Mouse (Mus musculus): ENCODE data around the gene Tyw3. TPM values are rescaled to one million over a fixed set of nuclear protein-coding genes. Genes with fewer than 3 reads are reported as not detected.

The Tyw3 gene
- polyA plus RNA-seq, 1 experiment from 2014 or later = 11.5 TPM

DNA sequence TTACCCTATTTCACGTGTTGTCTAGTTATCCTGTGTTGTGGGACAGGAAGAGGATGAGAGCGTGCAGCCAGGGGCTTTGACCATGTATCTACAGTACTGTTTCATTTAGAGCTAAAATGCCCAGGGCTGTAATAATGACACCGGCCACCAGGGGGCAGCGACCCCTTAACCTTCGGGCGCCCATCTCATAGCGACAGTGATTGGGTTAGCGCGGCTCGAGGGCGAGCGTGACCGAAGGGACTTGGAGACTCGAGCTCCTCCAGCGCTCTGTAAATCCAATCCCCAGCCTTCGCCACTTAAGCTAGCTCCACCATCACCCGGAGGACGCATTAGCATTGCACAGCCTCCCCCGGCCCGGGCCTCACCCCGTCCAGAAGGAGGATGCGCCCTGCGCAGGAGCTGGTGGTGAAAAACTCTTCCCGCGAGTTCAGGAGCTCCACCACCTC, 393 bp downstream of the Tyw3 start, which contains the start of gene Cryz:
TSS of gene Cryz (plus strand) at position 224 of the 446 bp plus-strand sequence.
- Histone ChIP-seq H3K4me2 (peak within 1 kb of the TSS; percentile 80), H3K9me3 (no peaks in the 10 kb centered on the region), H3K4me1 (peaks cover 6% of the 10 kb centered on the region), H3K27ac (peak within 1 kb of the TSS; percentile 94), H3K4me3 (replicated peaks) (peak within 1 kb of the TSS; percentile 81), H3K36me3 (peaks cover 13% of the 10 kb centered on the region; the same call in 1 of the 2 replicates), H3K27me3 (replicated peaks) (no peaks in the 10 kb centered on the region), H3K9ac (peak within 1 kb of the TSS; percentile 71)
- under 1% methylated on average over 25 of the region's 25 CpGs for WGBS
- peak; percentile 82 for ATAC-seq (ENCODE audit: insufficient read depth, low FRiP score, low read depth)

DNA sequence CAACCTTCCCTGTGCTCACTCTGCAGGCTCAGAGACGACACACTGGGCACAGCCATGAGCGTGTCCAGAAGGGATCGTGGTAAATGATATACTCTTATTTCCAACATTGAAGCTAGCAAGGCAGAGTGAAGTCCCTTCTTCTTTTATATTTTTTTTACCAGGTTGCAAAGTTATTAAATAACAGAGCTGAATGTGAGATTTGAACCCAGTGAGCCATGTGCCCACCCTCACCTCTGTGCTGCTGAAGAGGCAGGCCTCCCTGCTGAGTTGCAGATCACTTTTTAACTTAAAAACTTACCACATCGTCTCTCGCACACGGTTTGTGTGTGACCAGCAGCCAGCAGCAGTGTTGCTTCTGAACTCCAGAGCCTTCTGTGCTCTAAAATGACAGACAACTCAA, 2.7 kb downstream of the Tyw3 start:
- Histone ChIP-seq H3K9ac (no peak overlapping the region), H3K27me3 (replicated peaks) (no peaks in the 10 kb centered on the region), H3K27ac (no peak overlapping the region), H3K4me3 (replicated peaks) (no peak overlapping the region), H3K4me1 (peaks cover 6% of the 10 kb centered on the region), H3K4me2 (no peak overlapping the region), H3K36me3 (peaks cover 15% of the 10 kb centered on the region; the same call in 1 of the 2 replicates), H3K9me3 (no peaks in the 10 kb centered on the region)
- 91% methylated on average over 6 of the region's 6 CpGs for WGBS
- ATAC-seq (ENCODE audit: insufficient read depth, low FRiP score, low read depth) = no peak

DNA sequence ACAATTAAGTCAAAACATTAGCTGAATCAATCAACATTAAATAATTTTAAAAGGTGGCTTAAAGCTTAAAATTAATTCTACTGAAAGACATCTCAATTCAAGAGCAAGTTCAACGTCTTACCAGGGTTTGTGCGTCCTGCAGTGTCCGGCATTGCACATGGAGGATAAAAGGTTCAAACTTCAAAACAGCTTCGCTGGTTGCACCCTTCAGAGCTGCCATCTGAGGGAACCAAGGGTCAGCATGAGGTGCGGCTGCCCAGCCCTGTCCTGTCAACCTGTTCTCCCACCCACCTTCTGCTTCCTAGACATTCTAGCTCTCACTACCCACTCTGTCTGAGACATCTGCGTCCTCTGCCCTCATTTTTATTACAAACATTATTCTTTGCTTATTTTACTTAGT, 3.3 kb downstream of the Tyw3 start:
- H3K27me3 ChIP-seq (replicated peaks) = no peaks in the 10 kb centered on the region
- peaks cover 15% of the 10 kb centered on the region; the same call in 1 of the 2 replicates for H3K36me3 ChIP-seq
- no peak for ATAC-seq (ENCODE audit: insufficient read depth, low FRiP score, low read depth)
- H3K9me3 ChIP-seq = no peaks in the 10 kb centered on the region
- no peak overlapping the region for H3K4me2 ChIP-seq
- no peak overlapping the region for H3K4me3 ChIP-seq (replicated peaks)
- WGBS = 91% methylated on average over 6 of the region's 6 CpGs
- no peak overlapping the region for H3K9ac ChIP-seq
- H3K4me1 ChIP-seq = peaks cover 6% of the 10 kb centered on the region
- H3K27ac ChIP-seq = no peak overlapping the region

DNA sequence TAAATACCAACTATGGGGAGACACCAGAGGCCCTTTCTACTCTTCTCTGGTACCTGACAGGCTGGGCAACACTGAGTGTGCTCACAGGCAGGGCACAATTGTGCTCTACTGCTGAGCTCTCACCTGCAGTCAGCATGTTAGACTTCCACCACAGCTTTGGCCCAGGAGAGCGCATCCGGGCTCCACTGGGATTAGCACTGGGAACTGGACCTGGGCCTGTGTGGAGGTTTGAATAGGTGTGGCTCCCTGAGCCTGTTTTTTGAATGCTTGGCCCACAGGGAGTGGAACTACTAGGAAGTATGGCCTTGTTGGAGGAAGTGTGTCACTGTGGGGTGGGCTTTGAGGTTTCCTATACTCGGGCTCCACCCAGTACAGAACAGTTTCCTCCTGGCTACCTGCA, 5.3 kb downstream of the Tyw3 start:
- peaks cover 15% of the 10 kb centered on the region; the same call in 1 of the 2 replicates for H3K36me3 ChIP-seq
- ATAC-seq (ENCODE audit: insufficient read depth, low FRiP score, low read depth) = no peak

GRCm38 (mm10) chr3:154590971-154591370, 5.9 kb downstream of the Tyw3 start:
- H3K9ac ChIP-seq = no peak overlapping the region
- ATAC-seq (ENCODE audit: insufficient read depth, low FRiP score, low read depth) = no peak
- no peak overlapping the region for H3K4me2 ChIP-seq
- no peak overlapping the region for H3K27ac ChIP-seq
- no peaks in the 10 kb centered on the region for H3K4me1 ChIP-seq
- no peaks in the 10 kb centered on the region for H3K9me3 ChIP-seq
- no peaks in the 10 kb centered on the region for H3K27me3 ChIP-seq (replicated peaks)
- 88% methylated on average over 5 of the region's 5 CpGs for WGBS
- H3K4me3 ChIP-seq (replicated peaks) = no peak overlapping the region
- peaks cover 15% of the 10 kb centered on the region for H3K36me3 ChIP-seq

More for the DNA sequence above, 5.3 kb downstream of the Tyw3 start:
- no peaks in the 10 kb centered on the region for H3K27me3 ChIP-seq (replicated peaks)
- H3K4me1 ChIP-seq = peaks cover 2% of the 10 kb centered on the region; the same call in 1 of the 2 replicates
- no peak overlapping the region for H3K9ac ChIP-seq
- H3K4me2 ChIP-seq = no peak overlapping the region
- H3K4me3 ChIP-seq (replicated peaks) = no peak overlapping the region
- H3K9me3 ChIP-seq = no peaks in the 10 kb centered on the region
- no peak overlapping the region for H3K27ac ChIP-seq
- 87% methylated on average over 3 of the region's 3 CpGs for WGBS

DNA sequence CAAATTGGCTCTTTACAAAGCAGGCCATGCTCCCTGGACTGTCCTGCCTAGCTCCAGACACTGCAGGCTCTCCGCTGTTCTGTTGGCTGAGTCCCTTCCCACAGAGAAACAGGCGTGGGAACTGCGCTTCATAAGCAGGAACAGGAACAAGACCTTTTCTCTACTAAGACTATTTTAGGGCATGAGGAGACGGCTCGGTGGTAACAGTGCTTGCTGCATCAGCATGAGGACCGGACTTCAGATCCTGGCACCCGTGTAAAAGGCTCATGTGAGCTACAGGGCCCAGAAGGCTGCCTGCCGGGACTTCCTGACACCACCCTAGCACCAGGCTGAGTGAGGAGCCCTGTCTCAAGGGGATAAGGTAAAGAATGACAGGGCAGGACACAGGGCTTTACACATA, 12.6 kb downstream of the Tyw3 start:
- Histone ChIP-seq H3K4me3 (replicated peaks) (no peak overlapping the region), H3K4me2 (no peak overlapping the region), H3K27me3 (replicated peaks) (no peaks in the 10 kb centered on the region), H3K36me3 (peaks cover 11% of the 10 kb centered on the region), H3K9ac (no peak overlapping the region), H3K27ac (no peak overlapping the region), H3K9me3 (no peaks in the 10 kb centered on the region), H3K4me1 (no peaks in the 10 kb centered on the region)
- ATAC-seq (ENCODE audit: insufficient read depth, low FRiP score, low read depth) = no peak
- WGBS = 85% methylated on average over 8 of the region's 8 CpGs

DNA sequence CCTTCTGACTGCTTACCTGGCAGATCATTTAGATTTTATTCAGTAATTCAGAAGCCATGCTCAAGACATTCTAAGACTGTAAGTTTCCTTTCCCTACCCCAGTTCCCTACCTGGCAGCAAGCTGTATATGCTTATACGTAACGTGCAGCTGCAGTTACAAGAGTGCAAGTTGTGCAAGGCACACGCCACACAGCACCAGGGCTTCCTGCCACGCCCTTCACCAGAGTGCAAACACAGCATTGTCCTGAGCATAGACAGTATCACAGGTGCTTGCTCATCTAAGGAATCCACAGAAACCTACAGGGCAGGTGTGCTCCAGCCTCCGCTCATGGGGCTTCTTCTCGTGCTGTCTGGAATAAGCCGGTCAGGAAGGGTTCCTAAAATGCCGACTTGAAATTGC, 19.0 kb downstream of the Tyw3 start:
- H3K9me3 ChIP-seq = no peaks in the 10 kb centered on the region
- no peak for ATAC-seq (ENCODE audit: insufficient read depth, low FRiP score, low read depth)
- H3K4me1 ChIP-seq = no peaks in the 10 kb centered on the region
- 85% methylated on average over 8 of the region's 8 CpGs for WGBS
- no peak overlapping the region for H3K27ac ChIP-seq
- H3K9ac ChIP-seq = no peak overlapping the region
- no peak overlapping the region for H3K4me3 ChIP-seq (replicated peaks)
- no peaks in the 10 kb centered on the region for H3K27me3 ChIP-seq (replicated peaks)
- no peak overlapping the region for H3K4me2 ChIP-seq
- H3K36me3 ChIP-seq = peaks cover 3% of the 10 kb centered on the region; the same call in 1 of the 2 replicates

GRCm38 (mm10) chr3:154573666-154574065, 23.2 kb downstream of the Tyw3 start:
- no peak for ATAC-seq (ENCODE audit: insufficient read depth, low FRiP score, low read depth)
- 47% methylated on average over 6 of the region's 6 CpGs for WGBS

DNA sequence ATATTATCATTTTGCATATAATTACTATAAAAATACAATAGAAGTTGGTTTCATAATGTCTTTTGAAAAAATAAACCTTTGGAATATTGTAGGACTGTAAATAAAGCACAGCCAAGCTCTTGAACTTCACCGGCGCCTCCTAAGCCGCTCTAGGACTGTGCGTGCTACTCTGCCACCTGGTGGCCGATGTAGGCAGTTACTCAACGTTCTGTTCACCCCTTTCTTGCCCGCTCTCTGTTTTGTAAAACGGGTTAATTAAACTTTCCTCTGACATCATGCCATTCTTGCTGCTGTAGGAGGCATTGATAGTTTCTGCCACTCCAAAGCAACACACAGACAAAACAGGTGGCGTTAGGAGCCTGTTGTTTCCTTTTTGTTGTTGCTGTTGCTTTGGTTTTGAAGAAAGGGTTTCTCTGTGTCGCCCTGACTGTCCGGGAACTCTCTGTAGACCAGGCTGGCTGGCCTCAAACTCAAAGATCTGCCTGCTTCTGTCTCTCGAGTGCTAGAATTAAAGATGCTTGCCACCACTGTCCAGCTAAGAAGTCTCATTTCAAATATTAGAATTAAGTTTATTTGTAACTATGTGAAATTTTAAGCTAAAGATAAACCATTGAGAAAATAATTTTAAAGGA, 24.4 kb downstream of the Tyw3 start:
- WGBS = 12% methylated on average over 12 of the region's 12 CpGs
- ATAC-seq (ENCODE audit: insufficient read depth, low FRiP score, low read depth) = peak; percentile 79
- no peak overlapping the region for H3K27ac ChIP-seq
- no peaks in the 10 kb centered on the region for H3K4me1 ChIP-seq
- peaks cover 14% of the 10 kb centered on the region for H3K27me3 ChIP-seq (replicated peaks)
- H3K4me3 ChIP-seq (replicated peaks) = no peak overlapping the region
- no peak overlapping the region for H3K4me2 ChIP-seq
- no peaks in the 10 kb centered on the region for H3K9me3 ChIP-seq
- H3K36me3 ChIP-seq = no peaks in the 10 kb centered on the region
- no peak overlapping the region for H3K9ac ChIP-seq

More at GRCm38 (mm10) chr3:154573666-154574065, 23.2 kb downstream of the Tyw3 start:
- H3K9me3 ChIP-seq = no peaks in the 10 kb centered on the region
- no peak overlapping the region for H3K4me3 ChIP-seq (replicated peaks)
- H3K9ac ChIP-seq = no peak overlapping the region
- H3K27me3 ChIP-seq (replicated peaks) = peaks cover 12% of the 10 kb centered on the region
- H3K4me1 ChIP-seq = no peaks in the 10 kb centered on the region
- no peak overlapping the region for H3K4me2 ChIP-seq
- no peak overlapping the region for H3K27ac ChIP-seq
- H3K36me3 ChIP-seq = no peaks in the 10 kb centered on the region

DNA sequence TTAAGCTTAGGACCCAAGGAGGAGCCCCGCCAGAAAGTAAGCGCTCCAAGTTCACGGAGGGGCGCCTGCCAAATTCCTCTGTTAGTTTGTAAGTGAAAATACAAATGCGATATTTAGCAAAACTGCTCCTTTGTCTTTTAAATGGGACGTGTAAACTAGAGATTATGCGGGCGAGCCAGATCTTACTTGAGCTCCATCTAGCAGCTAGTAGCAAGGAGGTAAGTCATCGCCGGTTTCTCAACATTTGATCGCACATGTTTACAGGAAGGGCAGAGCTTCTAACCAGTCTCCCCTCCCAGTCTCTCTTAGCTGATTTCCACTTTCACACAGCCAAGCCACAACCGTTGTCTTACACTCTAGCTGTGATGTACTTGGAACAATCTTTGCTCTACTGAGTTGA, 26.1 kb downstream of the Tyw3 start:
- WGBS = 6% methylated on average over 12 of the region's 12 CpGs
- Histone ChIP-seq H3K36me3 (no peaks in the 10 kb centered on the region), H3K27ac (no peak overlapping the region), H3K4me2 (peak overlapping the region; percentile 31), H3K27me3 (replicated peaks) (peaks cover 17% of the 10 kb centered on the region), H3K4me1 (no peaks in the 10 kb centered on the region), H3K9ac (no peak overlapping the region), H3K4me3 (replicated peaks) (0 out of 2 replicates have a peak overlapping the region, but pooled peaks have one; percentile 5), H3K9me3 (no peaks in the 10 kb centered on the region)
- ATAC-seq (ENCODE audit: insufficient read depth, low FRiP score, low read depth) = no peak

DNA sequence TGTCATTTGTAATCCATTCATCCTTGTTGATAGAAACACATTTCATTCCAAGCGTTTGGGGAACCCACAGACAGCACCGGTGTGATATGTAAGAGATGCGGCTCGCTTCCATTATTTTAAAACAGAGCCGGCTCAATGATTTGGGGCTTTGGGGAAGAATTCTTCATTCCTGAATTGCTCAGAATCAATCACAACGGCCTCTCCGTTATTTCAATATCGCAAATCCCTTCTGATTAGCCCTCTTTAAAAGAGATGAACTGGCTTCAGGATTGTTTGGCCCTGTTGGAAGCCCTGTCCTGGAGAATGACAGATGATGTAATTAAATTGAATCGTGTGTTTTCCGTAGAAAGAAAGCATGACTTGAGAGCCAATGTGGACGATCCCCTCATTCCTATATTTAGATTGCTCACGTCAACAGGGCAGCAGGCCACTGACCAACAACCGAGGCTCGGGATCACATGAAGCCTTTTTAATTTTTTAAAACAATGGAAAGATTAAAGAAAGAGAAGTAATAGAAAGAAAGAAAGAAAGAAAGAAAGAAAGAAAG, 26.8 kb downstream of the Tyw3 start:
- WGBS = 37% methylated on average over 14 of the region's 14 CpGs
- no peak overlapping the region for H3K27ac ChIP-seq
- no peaks in the 10 kb centered on the region for H3K4me1 ChIP-seq
- ATAC-seq (ENCODE audit: insufficient read depth, low FRiP score, low read depth) = no peak
- no peaks in the 10 kb centered on the region for H3K9me3 ChIP-seq
- H3K9ac ChIP-seq = no peak overlapping the region
- peaks cover 17% of the 10 kb centered on the region for H3K27me3 ChIP-seq (replicated peaks)
- H3K4me3 ChIP-seq (replicated peaks) = no peak overlapping the region
- H3K36me3 ChIP-seq = no peaks in the 10 kb centered on the region
- no peak overlapping the region for H3K4me2 ChIP-seq

GRCm38 (mm10) chr3:154565437-154565836, 31.5 kb downstream of the Tyw3 start:
- Histone ChIP-seq H3K9ac (no peak overlapping the region), H3K9me3 (no peaks in the 10 kb centered on the region), H3K27me3 (replicated peaks) (0 out of 2 replicates have a peak, but pooled peaks cover 11% of the 10 kb centered on the region), H3K4me2 (no peak overlapping the region), H3K27ac (no peak overlapping the region), H3K4me1 (no peaks in the 10 kb centered on the region), H3K36me3 (no peaks in the 10 kb centered on the region), H3K4me3 (replicated peaks) (no peak overlapping the region)
- WGBS = 64% methylated on average over 3 of the region's 3 CpGs
- no peak for ATAC-seq (ENCODE audit: insufficient read depth, low FRiP score, low read depth)

Data from stomach, embryonic 15.5 days (tissue).